Mouse (Mus musculus) brain, embryonic 14.5 days (tissue): ENCODE results near the gene Chka. TPM values are rescaled to one million over a fixed set of nuclear protein-coding genes. Genes with fewer than 3 reads are reported as not detected.
A peak's percentile ranks its signal among the peaks of the same experiment; 100 is the strongest.

Experiments
- DNase-seq: peaks from one replicate; pipeline ENCODE4 v3.0.0-alpha.2; 2011; ENCODE audit warnings: low read depth
- CTCF ChIP-seq: fragments of 200-500 bp; IDR thresholded peaks from 2 replicates; pipeline ENCODE4 v1.5.1; 2012; ENCODE audit warnings: inconsistent platforms, mild to moderate bottlenecking, moderate library complexity, borderline replicate concordance; ENCODE audit not compliant: insufficient read depth, insufficient read length; ENCODE audit errors: extremely low read depth
- POLR2A ChIP-seq: fragments of 200-500 bp; IDR thresholded peaks from 2 replicates; pipeline ENCODE4 v1.6.1; 2012; ENCODE audit warnings: mild to moderate bottlenecking, inconsistent platforms, borderline replicate concordance; ENCODE audit not compliant: poor library complexity, insufficient read depth, insufficient read length, severe bottlenecking; ENCODE audit errors: extremely low read depth
- polyA plus RNA-seq: library from polyadenylated mRNA; depleted of rRNA; stranded (reverse); fragments of >200 nt; gene quantifications from 2 replicates; pipeline ENCODE4 v1.2.3, GENCODE M21; 2012; rRNA removed

The Chka gene
- 79.9 and 89.6 TPM in 2 replicates for polyA plus RNA-seq

DNA sequence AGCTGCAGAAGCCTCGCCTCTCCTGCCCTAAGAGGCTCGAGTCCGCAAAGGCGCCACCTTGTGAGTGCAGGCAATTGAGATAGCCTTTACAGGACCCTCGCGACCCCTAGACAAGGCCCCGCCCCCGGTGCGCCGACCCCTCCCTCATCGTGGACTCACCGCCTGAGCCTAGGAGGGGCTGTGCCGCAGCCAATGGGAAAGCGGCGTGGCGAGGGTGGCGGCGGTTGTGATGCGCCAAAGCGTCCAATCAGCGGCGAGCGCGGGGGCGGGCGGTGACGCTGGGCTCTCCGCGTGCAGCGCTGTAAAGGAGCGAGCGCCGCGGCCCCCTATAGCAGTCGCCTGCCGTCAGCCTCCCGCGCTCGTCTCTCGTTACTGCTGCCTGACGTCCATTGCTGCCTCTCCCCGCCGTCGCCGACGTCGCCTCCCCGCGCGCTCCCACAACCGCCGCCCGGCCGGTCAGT is at the start of gene Chka:
TSS of gene Chka (plus strand) at position 272 of the 461 bp plus-strand sequence.
- peak; percentile 99 for DNase-seq
- TF ChIP-seq CTCF (peak; percentile 18; the same call in 1 of the 2 replicates), POLR2A (peak; percentile 98)

DNA sequence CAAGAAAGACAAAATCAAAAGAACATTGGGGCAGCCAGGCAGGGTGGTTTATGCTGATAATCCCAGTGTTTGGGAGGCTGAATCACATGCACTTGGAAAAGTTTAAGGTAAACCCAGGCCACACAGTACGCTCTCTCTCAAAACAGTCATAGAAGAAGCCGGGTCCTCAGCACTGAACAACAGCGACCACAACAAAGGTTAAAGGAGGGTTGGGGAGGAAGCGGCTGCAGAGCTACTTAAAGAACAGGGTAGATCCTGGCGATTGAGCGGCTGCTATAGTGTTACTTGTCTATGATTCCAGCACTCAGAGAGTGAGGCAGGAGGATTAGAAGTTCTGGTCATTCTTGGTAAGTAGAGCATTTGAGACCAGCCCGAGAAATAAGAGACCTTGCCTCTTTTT is 46.0 kb upstream of the Chka start:
- TF ChIP-seq POLR2A: no peak
- TF ChIP-seq CTCF: no peak
- DNase-seq: no peak

DNA sequence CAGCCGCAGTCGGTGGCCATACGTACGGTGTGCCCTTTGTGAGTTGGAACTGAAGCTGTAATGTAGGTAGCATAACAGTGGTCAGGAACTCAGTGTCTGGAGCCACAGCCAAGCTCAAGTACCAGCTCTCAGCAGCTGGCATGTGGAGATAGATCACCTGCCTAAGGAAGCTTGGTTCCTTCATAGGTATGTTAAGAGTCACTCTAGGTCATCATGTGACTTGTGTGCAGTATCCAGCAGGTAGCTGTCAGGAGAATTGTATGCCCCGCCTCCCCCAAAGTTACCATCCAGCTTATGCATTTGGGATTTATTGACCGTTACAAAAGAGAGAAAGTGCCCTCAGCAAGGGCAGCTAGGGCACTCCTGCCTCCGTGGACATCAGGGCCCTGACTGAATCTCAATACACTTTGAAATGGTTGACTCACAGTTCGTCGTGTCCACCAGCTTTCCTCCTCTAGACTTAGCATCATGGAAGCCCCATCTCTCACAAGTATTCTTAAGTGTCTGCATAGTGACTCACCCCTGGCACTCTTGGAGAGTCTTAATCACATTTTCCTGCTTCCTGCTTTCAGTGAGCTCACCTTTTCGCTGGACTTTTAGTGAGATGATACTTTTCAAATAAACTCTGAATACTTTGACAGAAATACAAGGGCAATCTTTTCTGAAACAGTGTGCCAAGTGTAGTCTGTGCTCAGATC is 40.9 kb upstream of the Chka start:
- TF ChIP-seq POLR2A (no peak), CTCF (no peak)
- DNase-seq: no peak

DNA sequence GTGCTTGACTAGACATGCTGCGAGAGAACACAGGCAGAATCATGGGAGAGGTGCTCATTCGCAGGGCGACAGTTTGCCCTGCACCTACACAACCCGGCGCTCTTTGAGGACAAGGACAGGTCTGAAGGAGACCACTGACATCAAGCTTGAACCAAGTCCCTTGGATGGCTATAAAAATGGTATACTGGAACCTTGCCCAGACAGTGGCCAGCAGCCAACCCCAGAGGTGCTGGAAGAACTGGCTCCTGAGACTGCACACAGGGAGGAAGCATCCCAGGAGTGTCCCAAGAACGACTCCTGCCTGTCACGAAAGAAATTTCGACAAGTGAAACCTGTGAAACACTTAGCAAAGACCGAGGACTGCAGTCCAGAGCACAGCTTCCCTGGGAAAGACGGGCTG is 37.1 kb upstream of the Chka start:
- DNase-seq: no peak
- no peak for TF ChIP-seq CTCF
- no peak for TF ChIP-seq POLR2A

DNA sequence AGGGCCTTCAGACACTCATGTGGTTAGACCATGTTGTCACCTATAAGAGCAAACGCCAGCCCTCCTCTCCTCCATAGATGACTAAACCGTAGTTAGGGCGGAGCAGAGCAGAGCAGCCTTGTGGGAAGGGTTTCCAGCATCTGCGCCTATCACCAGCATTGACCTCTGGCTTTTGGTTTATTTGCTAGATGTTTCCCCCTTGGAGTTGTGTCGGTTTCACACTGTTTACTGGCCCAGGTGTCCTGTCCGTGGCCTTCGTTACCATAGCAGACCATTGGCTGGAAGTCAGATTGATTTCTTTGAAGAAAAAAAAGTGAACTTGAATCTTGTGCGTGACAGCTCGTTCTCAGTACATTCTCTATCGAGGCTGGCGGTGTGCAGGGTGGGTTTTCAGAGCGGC is 35.7 kb upstream of the Chka start:
- DNase-seq: no peak
- TF ChIP-seq CTCF (no peak), POLR2A (no peak)

DNA sequence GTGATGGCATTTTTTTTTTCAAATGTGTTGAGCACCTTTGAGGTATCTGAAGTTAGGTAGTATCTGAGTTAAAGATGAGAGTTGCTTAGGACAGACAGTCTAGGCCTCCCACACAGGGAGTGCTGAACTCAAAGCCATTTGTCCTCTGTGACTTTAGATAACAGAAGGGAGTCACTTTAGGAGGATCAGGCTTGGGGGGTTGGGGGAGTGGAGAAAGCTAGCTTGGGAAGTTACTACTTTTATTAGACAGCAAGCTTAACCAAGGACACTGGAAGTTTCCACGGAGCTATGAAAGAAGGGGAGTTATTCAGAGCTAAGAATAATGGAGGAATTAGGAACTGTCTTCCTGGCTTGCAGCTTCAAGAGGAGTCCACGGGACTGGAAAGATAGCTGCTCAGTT is 32.5 kb upstream of the Chka start:
- no peak for DNase-seq
- TF ChIP-seq CTCF (no peak), POLR2A (no peak)

DNA sequence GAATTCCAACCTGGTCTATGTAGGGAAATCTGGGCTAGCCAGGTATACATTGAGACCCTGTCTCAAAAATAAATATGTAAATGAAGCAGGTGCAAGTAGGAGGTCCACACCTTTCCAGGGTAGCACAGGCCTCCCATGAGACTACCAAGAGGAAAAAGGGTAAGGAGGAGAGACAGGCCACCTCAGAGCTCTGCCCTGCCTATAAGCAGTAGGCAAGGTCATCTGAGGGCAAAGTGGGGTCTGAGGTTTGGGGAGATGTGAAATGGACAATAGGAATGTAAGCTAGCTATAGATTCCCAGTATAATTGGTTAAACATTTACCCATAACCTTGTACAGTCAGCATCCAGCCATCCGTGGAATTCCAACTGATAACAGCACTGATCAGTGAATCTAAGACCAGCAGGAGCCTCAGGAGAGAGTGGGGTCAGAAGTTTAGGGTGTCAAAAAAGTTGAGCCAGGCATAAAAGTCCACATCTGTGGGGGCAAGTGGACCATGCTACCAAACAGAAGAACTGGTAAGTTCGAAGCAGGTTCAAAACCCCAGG is 31.6 kb upstream of the Chka start:
- TF ChIP-seq CTCF (no peak), POLR2A (no peak)
- DNase-seq: no peak

DNA sequence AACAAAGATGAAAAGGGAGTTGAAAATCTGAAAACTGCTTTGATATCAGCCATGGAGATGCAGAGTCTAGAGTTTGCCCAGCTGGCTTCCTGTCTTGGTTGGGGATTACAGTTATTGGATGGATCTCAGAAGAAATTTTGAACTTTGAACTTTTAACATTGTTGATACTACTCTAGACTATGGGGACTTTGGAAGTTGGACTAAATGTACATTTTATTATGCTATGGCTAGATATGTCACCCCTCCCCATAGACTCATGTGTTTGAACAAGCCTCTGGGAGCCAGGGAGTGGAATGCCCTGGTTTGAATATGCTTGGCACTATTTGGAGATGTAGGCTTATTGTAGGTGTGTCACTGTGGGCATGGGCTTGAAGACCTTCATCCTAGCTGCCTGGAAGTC is 26.5 kb upstream of the Chka start:
- DNase-seq: no peak
- TF ChIP-seq POLR2A: no peak
- no peak for TF ChIP-seq CTCF

DNA sequence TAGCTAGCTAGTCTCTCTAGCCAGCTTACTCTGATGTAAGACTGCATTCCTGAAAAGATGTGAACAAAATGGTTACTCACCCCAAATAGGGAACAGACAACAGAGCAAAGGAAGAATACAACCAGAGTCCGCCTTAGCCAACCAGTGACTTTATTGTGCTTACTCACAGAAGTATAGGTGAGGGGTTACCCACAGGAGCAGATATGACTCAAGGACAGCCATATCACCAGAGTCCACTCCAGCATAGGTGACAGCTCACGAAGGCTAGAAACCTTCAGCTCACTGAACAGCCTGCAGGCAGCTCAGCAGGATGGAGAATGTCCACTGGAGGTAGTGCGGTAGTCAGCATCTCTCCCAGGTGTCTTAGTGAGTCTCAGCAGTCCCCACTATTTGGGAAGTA is 21.7 kb upstream of the Chka start:
- TF ChIP-seq CTCF (no peak), POLR2A (no peak)
- DNase-seq: no peak

DNA sequence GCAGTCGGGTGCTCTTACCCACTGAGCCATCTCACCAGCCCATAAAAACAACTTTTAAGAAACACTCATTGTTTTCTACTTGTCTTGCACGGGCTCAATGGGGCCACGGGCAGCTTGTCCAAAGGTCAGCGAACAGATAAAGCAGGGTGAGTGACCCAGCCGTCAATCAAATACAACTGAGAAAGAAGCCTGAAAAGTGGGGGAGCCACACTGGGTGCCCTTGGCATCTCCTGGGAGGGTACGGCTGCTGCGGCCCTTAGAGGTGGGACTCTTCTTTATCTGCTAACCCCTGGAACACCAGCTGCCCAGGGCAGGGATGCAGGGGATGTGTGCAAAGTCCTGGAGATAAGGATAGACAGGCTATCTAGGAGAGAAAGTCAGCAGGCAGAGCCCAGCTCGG is 19.9 kb upstream of the Chka start:
- TF ChIP-seq CTCF: no peak
- TF ChIP-seq POLR2A: no peak
- DNase-seq: no peak

DNA sequence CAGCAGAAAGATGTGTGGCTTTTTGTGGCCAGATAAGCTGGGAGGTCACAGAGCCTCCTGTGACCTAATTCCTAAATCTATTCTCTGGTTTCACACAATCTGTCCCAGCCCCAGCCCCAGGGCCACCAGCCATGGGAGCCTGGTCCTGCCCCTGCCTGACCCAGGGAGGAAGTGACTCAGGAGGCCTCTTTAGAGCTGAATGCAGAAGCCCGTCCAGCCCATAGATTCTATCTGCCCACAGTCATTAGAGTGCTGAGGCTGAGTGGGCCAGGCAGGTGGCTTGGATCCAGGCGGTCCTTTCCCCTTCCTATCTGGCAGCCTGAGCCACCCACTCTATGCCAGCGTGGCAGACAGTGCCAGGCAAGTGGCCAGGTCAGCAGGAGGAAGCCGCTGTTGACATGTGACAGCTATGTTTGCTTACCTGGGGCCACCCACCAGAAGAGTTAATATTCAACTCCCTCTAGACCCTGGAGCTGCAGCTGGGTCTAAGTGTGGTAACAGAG is 18.7 kb upstream of the Chka start:
- peak; percentile 13 for DNase-seq
- TF ChIP-seq CTCF: no peak
- no peak for TF ChIP-seq POLR2A

DNA sequence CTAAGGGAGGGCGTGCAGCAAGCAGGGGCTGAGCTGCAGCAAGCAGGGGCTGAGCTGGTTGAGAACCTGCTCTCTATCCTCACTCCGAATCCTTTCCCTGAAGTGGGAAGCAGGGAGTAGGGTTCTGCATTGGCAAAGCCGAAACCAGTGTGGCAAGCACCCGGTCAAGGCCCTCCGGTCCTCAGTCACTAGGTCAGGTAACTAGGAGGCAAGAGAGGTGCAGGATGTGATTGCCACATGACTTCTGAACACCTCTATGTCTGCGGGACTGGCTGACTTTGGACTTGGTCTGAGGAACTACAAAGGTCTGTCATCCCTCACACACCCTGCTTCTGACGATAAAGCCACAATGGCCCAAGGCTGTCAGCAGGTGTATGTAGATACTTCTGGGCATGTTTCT is 17.3 kb upstream of the Chka start:
- no peak for DNase-seq
- TF ChIP-seq CTCF (no peak), POLR2A (no peak)

DNA sequence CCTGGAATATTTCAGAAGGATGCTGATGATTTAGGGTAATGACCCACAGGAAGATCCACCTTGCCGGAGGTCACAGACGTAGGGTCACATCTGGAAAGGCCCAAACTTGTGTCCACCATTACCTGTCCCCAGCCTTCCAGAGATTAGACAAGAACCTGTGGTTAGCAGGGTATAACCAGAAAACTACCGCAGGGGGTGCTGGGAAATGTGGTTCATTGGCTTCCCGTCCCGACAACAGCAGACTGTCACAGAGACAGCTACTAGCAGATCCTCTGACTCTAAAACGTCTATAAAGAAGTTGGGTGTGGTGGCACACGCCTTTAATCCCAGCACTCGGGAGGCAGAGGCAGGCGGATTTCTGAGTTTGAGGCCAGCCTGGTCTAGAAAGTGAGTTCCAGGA is 14.8 kb upstream of the Chka start:
- TF ChIP-seq CTCF (no peak), POLR2A (no peak)
- DNase-seq: no peak
